Mouse (Mus musculus) sigmoid colon, adult 10 weeks (tissue): ENCODE results near the gene Acsl5. TPM values are rescaled to one million over a fixed set of nuclear protein-coding genes. Genes with fewer than 3 reads are reported as not detected.

Experiments used
- polyA plus RNA-seq: library from polyadenylated mRNA; stranded (reverse); fragments of 350-450 nt; fragmentation: Illumina TruSeq; extraction: RNeasy Lipid Tissue Mini Kit (QIAGEN cat#74804); gene quantifications from one replicate; pipeline ENCODE4 v1.2.3, GENCODE M21; 2014; ENCODE audit warnings: low read depth, low replicate concordance

Gene Acsl5
- polyA plus RNA-seq = 203 TPM

GRCm38 (mm10) chr19:55251383-55252124, at the start of gene Acsl5:
Gene Acsl5 (plus strand): TSS chr19:55251938.

GRCm38 (mm10) chr19:55241186-55241645, 10.5 kb upstream of the Acsl5 start, which contains the start of gene Gucy2g:
Gene Gucy2g (minus strand): TSS chr19:55241236.

GRCm38 (mm10) chr19:55315452-55316108, 63.8 kb downstream of the Acsl5 start, which contains the start of gene Zdhhc6:
Gene Zdhhc6 (minus strand): TSS chr19:55316032.

GRCm38 (mm10) chr19:55316109-55316714, 64.5 kb downstream of the Acsl5 start, which contains the start of gene Vti1a:
Gene Vti1a (plus strand): TSS chr19:55316295.

Other genes with a start within 250 kb of the Acsl5 start
- 19.8 TPM for gene Gpam, start 124.7 kb upstream of the Acsl5 start, polyA plus RNA-seq
- not detected for gene Tectb, start 71.2 kb upstream of the Acsl5 start, polyA plus RNA-seq
- gene Gucy2g, start 10.7 kb upstream of the Acsl5 start, polyA plus RNA-seq = not detected
- 56.6 TPM for gene Zdhhc6, start 64.1 kb downstream of the Acsl5 start, polyA plus RNA-seq
- gene Vti1a, start 64.4 kb downstream of the Acsl5 start, polyA plus RNA-seq = 24.5 TPM